Mouse (Mus musculus) frontal cortex, adult 2 months (tissue): ENCODE measurements at regions not wholly inside any gene's neighbourhood (a gene's known extent, or its start where the extent isn't known, plus 50 kb on each side); places are given as distances from the start of the nearest gene placed in this dataset.
A peak's percentile ranks its signal among the peaks of the same experiment; 100 is the strongest.

Experiments used
- DNase-seq, 2 experiments: peaks; one replicate each; pipeline ENCODE4 v3.0.0; 2022; ENCODE audit warnings: low spot score in 1 of 2; ENCODE audit errors: extremely low spot score in 1 of 2

DNA sequence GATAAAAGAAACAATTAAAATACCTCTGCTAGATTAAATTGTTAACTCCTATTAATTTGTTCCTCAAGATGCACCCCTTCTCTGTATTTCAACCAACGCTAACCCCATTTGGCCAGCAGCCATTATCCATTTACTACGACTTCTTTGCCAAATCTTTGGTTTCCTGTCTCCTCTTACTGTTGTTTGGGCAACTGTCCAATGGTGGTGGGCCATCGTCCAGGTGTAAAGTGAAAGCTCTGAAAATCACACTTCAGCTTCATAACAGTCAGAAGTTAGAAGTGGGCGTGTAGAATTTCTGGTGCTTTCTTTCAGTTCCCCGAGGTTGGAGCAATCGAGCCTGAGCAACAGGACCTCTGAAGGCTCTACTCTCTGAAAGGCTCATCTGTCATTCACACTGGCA, 66.8 kb upstream of the Zbtb20 start:
- DNase-seq: no peak

DNA sequence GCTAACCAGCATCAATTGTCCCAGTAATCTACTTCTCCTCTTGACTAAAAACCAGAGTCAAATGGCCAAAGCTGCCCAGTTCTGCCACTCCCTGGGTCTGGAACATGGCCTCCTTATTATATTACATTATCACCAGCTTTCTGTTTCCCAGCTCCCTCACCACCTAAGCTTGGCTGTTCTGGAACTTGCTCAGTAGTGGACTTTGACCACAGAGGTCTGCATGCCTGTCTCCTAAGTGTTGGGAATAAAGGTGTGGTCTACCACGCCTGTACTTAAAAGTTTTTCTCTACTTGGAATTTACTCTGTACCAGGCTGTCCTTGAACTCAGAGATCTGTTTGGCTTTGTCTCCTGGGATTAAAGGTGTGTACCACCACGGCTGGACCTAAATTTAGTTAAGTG, 68.1 kb upstream of the Zbtb20 start:
- DNase-seq: no peak

DNA sequence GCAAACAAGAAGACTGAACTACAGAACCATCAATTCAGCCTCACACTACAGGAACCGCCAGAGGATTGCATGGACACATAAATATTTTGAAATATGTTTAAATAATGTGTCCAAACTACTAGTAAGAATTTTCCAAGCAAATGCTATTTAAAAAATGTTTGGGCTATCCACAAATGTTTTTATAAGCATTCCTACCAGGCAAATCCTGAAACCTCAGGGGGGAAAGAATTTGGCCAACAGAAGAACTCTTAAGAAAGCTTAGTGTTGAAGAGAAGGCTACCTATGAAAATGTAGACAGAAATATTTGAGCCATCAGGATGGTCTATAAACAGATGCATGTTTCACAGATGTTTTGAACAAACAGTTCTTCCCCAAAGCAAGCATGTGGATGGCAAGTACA, 72.1 kb upstream of the Zbtb20 start:
- no peak for DNase-seq

DNA sequence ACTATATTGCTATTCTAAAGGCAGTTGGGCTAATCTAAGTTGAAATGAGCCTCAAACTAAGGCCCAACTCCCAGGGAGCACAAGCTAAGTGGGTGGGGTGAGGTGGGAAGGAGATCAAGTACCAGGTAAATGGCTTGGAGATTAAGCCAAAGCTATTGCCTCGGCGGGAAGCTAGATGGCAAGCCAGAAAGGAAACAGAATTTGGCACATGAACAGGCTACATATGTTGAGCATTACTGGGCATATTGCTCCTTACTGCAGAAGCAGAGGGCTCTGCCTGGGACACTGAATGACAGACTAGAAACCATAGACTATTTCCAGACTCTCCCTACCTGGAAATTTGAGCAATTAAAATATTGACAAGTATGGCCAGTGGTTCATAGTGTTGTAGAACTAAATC, 83.1 kb upstream of the Zbtb20 start:
- DNase-seq: no peak

DNA sequence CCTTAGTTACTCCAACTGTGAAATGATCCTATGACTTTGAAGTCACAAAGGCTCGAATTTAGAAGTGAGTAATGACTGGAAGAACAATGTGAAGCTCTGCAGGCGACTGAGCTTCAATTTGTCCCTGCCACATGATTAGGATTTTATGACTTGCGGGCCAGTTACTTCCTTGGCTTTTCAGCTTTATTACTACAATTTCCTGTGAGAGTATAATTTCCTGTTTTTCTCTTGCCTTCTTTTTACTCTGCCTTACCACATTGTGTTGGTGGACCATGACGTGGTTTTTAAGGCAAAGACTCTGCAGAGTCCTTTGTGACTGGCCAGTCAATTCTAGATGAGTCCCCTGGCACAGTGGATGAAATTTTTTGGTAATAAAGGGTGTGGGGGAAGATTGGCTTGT, 91.0 kb upstream of the Zbtb20 start:
- no peak for DNase-seq

DNA sequence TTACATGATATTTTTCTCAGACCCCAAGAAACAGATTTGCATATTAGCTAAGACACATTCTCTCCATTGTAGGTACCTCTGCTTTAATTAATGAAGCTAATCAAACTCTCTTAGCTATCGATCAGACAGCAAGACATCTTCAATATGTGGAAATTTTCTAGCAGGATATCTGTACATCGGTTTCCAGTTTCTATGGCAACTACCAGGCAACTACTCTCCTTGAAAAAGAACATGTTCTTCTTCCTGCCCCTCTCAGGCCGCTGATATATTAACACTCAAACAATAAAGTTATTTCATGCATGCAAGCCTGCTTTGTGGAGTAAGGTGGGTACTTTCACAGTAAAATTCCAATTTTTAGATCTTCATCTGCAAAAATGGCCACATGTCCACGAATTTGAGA, 91.7 kb upstream of the Zbtb20 start:
- no peak for DNase-seq

DNA sequence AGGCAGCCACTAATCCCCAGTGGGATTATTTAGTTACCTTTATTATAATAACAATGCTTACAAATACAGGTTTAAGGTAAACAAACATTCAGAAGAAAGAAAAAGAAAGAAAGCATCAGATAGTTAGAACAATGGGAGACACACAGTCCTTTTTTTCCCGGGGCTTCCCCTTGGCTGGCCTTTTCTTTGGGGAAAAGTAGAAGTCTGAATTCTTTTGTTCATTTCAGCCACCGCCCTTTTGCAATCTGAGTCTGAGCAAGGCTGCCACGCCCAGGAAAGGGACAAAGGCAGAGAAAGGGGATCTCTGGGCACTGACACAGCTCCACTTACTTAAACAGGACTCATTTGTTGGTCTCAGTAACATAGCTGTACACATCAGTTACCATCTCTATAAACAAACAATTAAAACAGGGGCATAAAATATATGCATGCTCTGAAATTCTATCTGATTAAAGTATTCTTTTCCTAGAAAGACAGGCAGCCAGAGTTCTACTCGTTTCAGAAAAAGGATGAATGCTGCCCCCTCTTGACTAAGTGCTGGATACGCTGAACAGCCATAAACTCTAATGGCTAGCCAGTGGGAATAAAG, 93.5 kb upstream of the Zbtb20 start:
- peak; percentile 54 to 88 for DNase-seq

DNA sequence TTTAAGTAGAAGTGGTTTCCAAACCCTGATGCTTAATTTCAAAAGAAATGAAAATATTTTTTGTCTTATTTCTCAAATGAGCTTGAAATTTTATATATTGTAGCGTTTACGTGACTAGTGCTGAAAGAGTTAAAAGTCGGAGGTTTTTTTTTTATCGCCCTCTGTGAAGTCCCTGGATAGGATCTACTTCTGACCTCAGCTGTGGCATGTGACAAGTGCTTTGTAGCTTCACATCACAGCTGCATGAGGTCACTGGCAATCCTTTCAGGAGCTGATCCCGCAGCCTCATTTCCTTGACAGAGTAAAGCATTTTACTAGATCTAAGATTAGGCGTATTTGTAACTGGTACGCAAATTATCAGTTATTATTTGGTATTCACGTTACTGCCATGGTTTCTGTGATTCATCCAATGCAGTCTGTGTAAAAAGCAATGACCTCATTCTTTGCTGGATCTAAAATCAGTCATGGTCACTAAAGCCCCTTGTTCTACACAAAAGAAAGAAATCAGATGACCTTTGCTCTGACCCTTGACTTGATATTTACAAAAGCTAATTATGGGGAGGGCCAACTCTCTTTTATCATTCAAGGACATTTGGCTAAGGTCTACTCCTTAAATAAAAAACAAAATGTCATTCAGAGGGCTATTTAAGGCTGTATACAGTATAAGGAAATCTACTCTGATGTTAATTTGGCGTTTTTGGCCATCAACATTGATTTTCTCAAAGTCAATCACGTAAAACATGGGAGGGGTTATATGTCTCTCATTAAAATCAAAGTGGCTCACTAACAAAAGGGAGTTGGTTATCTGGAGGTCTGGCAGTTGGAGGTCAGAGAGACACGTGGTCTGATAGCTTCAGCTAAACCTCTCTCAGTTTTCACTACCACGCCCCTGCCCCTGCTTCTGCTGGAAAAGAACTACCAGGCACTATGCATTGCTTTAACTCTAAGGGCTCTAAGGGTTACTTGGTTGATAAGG, 94.3 kb upstream of the Zbtb20 start:
- DNase-seq: no peak

DNA sequence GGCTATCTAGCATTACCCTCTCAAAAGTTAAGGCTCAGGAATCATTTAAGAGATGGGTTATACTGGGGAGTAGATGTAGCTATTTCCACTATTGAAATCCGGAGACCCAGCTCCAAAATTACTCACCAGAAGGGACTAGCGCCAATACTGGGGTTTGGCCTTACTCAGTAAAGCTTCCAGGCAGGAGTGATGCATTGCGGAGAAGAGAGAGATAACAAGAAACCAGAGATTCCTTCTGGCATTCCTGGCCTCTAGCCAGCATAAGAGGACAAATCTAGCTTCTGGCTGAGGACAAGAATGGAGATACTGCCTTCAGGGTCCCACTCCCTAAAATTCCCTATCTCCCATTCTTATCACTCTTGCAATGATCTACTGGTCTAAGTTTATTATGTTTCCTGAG, 95.7 kb upstream of the Zbtb20 start:
- DNase-seq: no peak

DNA sequence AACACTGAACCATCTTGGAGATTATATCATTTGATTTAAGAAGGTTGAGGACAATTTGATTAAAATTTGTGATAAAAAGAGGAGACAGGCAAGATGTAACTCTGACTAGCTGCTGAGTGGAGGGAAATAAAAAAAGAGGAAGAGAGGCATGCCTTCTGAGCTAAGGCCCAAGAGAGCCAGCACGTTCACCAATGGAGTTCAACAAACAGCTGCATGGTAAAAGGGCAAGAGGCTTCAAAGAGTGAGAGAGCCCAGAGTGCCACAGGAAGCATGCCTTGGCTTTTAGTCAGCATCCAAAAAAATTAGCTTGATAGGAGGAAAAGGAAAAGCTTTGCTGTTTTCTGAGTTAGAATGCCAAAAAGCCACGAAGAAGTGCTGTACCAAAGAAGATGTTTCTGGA, 103.0 kb upstream of the Zbtb20 start:
- no peak for DNase-seq

DNA sequence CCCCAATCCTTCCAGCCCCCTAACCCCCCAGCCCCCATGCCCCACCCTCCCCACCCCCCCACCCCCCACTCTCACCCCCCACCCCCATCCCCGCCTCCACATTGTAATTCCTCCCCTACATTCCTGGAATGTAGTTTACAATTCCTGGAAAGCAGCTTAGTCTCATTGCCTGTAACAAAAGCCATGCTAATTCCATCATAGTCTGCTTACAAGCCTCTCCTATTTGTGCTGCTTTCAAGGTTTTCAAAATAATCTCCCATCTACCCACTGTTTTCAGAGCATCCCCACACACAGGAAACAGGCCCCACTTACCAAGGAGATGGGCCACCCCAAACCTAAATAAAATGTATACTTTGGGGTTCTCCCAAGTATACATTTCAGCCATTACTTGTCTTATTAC, 105.5 kb upstream of the Zbtb20 start:
- no peak for DNase-seq

DNA sequence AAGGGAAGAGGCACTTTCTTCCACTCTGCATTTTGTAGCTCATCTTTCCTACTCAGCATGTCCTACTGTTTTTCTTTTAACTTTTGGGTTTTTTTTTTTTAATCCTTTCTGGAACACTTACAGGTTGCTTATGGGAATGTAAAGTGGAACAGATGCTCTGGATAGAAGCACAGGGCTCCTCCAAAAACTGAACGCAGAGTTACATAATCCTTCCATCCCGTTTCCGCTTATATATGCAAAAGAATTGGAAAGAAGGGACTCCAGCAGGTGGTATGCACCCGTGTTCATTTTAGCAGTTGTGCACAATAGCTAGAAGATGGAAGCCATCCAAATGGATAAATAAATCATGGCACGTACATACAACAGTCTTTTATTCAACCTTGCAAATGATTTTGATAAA, 127.0 kb upstream of the Zbtb20 start:
- DNase-seq: peak; percentile 38 to 71

DNA sequence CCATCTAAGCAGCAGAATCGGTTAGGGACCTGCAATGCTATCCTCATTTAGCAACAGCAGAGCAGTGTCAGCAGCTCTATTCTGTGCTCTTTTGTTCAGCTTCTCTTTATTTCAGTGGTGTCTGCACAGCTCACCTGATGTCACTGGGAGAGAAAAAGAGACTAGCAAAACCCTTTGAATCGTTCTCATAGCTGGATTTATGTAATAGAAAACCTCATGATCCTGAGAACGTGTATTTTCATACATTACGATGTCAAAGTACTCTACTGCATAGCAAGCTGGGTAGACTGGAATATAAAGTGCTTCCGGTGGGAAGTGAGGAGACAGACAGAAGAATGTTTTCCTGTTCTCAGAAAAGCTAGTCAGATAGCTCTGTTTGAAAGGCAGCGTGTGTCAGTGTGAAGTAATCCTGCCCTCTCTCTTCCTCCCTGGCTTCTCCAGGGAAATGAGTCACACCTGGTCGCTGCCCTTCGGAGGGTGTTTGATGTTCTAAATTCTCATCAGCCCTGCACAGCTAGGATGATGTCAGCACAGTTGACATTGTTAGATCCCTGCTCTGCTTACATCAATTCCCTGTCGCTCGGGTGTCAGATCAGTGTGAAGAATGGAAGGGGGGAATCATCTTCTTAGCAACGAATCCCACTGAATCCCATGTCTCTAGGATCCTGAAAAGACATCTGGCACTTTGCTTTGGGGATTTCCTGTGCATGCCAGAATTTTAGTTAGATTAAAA, 129.6 kb upstream of the Zbtb20 start:
- peak; percentile 26 to 70 for DNase-seq

DNA sequence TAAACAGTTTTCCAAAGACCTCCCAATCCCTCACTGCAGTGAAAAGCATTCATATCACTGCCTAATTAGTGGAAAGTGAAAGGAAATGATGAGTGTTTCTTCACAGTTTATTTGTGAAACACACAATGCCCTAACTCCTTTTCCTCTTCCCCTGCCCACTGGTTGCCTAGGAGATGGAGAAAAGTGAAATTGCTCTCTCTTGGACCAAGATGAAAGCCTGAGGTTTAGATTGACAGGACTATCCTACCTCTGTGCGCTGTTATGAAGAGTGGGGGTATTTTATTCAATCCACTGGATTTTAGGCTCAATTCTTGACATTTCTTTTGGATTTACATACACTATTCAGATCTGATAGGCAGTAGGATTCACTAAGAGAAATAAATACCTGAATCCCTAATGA, 132.1 kb upstream of the Zbtb20 start:
- DNase-seq: no peak

DNA sequence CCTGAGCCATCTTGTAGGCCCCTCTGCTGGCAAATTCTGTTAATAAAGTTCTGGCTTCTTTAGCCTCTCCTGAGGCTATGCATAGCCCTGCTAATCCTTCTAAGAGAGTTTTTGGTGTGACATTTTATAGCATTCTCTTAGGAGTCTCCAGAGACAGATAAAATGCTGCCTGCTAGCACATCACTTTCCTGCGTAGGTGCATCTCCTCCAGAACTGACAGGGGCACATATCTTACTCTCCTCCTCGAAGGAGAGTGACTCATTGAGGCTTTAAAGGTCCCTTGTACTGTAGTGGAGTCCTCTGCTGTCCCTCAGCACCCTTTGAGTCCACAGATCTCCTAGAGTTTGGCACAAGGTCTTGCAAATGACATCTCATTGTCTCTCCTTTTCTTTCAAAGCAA, 132.6 kb upstream of the Zbtb20 start:
- DNase-seq: peak in 1 of 2 experiments; percentile 34

DNA sequence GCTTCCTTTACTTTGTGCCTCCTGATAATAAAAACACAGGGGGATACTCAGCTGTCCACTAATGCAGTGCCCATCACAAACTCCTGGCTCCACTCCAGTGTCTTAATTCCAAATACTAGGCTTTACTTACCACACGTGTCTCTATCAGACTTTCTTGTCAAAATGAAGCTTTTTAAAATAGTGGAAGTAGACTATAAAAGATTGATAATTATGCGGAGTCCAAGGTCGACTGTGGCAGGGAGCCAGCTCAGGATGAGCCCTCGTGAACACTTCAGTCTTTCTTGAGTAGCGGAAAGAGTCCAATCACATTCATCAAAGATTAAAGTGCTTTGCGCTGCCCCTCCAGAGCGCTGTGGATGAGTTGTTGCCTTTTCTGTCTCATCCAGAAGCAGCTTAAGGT, 147.9 kb upstream of the Zbtb20 start:
- no peak for DNase-seq

DNA sequence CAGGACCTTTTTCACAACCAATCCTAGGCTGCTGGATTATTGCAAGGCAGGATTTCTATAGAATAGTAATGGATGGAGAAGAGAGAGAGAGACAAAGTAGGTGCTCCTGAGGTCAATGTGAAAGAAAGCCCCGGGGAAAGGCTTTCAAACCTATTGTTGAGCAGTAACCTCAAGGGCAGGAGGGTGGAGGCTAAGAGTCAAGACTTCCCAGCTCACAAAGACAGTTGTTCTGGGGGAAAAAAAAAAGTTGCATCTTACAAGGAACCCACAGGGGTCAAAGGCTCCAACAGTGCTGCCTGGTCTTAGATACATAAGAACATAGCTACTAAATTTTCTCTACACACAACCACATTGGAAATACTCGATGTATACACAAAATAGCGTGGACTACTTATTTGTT, 155.8 kb upstream of the Zbtb20 start:
- no peak for DNase-seq

DNA sequence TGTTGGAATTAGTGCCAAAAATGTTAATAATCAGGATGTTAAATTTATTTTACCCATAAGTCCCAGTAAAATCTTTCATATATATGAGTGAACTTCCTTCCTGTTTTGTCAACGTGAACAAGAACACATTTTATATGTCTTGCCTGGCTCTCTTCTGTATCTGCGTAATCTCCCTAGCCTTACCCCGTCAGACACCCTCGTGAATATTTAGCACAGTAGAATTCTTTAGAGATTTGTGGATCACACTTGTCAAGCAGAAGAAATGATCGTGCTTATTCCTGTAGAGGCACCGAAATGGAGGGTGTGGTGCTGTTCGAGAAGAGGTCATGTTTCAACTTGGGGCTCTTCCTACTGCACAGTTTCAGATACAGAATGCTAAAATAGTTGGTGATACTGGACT, 157.2 kb upstream of the Zbtb20 start:
- DNase-seq: peak in 1 of 2 experiments; percentile 37

DNA sequence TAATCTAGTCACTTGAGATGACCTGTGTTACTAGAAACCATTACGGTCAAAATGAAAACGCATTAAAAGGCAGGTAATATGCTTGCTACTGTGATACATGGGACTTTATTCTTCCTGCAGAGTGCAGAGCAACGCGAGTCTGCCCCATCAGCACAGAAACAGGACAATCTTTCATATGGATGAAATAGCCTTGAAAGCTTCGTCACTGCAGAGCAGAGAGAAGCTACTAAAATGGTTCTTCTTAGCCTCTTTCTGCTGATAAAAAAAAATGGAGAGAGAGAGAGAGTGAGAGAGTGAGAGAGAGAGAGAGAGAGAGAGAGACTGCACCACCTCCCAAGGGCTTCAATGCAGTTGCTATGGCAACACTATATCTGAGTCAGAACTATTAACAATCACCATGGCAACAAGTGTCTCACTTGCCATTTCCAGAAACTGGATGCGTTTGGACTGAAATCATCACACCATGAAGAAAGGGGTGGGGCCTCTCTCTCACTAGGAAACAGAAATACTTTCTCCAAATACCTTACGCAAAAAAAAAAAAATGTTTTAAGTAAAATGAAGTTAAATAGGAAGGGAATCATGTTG, 157.8 kb upstream of the Zbtb20 start:
- peak; percentile 74 to 85 for DNase-seq

DNA sequence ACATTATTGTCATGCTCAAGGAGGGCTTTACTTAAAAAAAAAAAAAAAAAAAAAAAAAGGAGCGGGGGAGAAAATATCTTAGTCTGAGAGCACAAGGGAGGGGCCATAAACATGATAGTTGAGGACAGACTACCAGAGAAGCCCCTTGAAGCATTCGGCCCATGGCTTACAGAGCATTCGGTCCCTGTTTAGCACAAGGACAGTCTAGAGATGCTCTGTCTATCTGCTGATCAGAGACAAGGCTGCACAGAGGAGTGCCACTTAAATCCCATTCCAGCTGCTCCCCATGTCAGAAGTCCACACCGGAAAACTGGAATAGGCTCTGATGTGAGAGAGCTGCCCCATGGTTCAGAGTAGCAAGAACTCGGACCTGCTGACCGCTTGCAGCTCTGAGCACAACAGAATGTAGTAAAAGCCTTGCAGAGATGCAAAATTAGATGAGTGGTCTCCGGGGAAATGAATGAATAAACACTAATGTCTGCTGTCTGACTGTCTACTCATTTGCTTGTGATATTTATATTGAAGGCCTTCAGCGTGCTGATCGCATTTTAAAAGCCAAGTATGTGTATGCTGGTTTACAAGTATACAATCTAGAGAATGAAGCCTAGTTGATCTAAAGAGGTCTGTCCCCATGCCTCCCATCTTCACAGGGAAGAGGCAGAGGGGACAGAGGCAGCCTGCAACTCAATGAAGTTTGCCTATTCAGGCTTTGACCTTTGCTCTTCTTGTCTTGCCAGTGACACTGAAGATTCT, 158.4 kb upstream of the Zbtb20 start:
- no peak for DNase-seq
